Mouse (Mus musculus): ENCODE measurements around the gene Prdm11.

Gene Prdm11

DNA sequence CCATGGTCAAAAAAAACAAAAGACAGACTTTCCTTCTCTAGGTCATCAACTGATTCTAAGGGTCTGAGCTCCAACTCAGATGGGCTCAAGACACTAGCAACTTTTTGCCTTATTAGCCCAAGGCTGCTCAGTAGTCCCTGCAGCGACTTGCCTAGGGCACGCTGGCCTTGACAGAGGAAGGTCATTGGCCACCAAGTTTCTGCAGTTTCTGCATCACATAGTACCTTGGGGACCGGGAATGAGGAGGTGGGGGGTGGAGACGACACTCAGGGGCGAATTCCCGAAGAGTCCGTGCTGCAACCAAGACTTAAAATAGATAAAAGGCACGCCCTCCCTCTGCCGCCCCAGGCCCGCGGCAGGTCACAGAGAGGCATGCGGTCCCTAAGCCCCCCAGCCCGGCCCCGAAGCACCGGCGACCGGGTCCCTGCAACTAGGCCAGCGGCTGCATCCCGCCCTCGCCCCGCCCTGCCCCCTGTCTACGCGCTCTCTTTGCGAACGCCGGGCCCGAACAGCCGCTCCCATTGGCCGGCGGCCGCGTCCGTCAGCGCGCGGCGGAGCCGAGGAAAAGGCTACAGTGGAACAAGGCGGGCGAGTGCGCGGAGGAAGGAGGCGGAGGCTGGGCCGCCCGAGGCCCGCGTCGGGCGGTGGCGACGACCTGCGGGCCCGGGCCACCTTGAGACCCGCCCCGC is 694 bp downstream of the Prdm11 start:
- DNase-seq, result peak; percentile 97

DNA sequence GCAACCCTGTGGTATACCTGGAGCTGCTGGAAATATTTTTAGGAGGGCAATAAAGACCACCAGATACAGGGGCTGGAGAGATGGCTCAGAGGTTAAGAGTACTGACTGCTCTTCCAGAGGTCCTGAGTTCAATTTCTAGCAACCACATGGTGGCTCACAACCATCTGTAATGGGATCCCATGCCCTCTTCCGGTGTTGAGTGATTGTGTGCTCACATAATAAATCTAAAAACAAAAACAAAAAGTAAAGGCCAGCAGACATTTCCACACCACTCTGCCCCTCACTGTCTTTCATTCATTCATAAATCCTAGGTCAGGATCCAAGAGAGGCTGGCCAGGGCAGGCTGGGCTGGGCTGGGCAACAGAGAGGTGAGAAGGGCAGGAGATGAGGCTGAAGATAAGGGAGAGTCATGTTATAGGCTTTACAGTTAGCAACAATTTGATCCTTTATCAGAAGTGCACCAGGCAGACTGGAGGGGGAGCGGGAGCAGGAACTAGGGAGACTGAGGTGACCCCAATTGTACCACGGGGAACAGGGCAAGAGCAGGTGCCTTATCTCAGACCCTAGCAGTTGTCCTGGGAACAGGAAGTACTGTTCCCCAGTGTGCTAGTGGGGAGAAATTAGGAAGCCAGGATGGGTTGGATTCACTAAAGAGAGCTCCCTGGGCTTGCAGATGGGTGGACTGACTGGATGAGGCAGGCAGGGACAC is 2.4 kb downstream of the Prdm11 start:
- DNase-seq, result no peak

DNA sequence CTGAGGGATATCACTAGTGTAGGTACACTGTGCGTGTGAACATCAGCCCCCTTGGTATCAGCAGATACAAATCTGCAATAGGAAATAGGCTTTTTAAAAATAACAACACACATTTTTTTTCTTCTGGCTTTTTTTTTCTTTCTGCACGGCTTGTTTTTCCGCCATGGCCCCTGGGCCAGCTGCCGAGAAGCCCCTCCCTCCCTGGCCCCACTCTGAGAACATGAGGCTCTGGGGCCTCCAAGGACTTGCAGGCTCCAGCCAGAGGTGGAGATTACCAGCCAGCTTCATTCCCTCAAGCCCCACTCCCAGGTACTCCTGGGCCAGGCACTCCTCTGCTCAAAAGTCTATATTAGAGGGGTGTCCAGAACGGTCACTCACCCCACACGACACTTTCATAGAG is 4.5 kb downstream of the Prdm11 start:
- DNase-seq, result no peak

DNA sequence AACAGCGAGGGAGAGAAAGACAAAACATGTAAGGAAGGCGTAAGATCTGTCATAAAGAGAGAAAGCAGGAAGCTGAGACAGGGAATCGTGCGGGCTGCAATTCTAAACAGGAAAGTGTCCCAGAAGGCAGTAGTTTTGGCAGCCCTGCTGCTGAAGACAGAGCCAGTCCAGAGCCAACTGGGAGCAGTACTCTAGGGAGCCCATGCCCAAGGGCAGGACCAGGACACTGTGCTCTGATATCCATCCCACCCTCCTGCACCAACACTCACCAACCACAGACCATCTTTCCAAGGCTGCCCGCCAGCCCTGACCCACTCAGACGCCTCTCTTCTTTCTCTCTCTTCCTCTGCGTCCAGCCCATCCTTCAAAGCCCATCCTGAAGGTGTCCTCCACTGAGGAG is 5.1 kb downstream of the Prdm11 start:
- no peak for DNase-seq

- no peak for DNase-seq
Measured at GRCm38 (mm10) chr2:93039706-93040105, 6.3 kb downstream of the Prdm11 start.

GRCm38 (mm10) chr2:93039043-93039442 is 6.9 kb downstream of the Prdm11 start:
- DNase-seq, result no peak

DNA sequence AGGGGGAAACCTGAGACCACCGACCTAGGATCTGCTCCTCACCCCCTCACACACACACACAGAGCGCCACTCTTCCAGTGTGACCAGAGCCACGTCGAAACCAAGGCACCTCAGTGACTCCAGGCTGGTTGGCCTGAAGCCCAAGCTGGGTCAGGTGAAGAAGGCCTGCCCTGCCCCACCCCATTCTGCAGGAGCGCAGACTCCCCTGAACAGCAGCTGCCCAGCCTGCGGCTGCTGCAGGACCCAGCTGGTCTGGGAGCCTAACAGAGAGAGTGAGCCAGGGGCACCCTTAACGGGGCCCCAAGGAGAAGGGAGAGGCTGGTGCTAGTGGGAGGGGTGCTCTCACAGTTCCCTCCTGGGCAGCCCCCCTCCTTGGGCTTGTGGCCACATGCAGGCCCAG is 10.3 kb downstream of the Prdm11 start:
- peak; percentile 47 for DNase-seq

DNA sequence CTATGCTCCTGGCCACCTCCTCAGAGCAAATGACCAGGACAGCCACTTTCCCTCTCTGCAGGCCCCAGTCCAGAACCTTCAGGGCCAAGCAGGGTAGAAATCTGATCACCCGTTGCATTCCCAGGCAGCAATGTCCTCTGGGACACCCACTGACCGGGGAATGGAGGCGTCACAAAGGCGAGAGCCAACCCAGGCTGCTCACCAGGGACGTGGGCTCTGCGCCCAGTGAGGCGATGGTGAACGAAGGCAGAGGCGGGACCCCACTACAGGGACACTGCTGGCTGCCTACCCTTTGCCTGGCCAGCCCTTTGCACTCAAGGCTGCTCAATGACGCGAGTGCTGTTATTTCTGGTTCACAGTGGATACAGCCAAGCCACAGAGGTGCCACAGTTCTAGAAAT is 13.3 kb downstream of the Prdm11 start:
- no peak for DNase-seq

- DNase-seq, result peak; percentile 69
Measured at GRCm38 (mm10) chr2:93032049-93032448, 13.9 kb downstream of the Prdm11 start.

DNA sequence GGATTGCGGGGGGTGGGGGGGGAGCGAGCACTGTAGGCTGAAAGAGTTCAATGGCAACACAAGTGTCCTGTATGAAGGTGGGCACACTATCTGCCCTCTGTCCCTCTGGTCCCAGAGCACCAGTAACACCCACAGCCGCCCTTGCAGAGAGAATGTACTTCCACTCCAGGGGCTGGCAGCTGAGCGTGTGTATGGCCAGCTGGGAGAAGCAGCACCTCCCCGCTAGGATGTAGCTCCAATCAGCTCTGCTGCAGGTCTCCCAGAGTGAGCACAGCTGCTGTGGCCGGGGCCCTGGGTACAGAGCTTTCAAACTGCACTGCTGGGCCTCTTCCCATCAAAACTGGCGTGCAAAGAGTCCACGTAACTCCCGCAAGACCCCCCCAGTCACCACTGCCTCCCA is 14.9 kb downstream of the Prdm11 start:
- DNase-seq, result peak; percentile 67

DNA sequence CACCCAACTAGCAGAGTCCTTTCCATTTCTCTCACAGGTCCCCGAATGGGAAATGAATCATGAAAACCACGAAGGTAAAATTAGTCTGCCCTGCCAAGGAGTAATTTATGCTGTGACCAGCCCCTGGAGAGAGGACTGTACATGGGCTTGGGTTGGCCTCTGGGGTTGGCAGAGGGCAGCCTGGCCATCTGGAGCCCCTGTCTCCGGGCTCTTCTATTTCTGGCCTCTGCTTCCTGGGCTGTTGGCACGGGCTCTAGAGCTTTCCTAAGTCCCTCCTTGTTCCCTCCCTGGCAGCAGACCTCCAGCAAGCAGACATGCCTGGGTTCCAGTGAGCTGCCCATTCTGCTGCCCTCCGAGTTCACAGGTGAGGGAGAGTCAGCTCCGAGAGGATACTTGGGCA is 15.9 kb downstream of the Prdm11 start:
- DNase-seq, result no peak

- peak; percentile 37 for DNase-seq
Measured at GRCm38 (mm10) chr2:93029267-93030060, 16.5 kb downstream of the Prdm11 start.

GRCm38 (mm10) chr2:93028865-93029264 is 17.1 kb downstream of the Prdm11 start:
- no peak for DNase-seq

DNA sequence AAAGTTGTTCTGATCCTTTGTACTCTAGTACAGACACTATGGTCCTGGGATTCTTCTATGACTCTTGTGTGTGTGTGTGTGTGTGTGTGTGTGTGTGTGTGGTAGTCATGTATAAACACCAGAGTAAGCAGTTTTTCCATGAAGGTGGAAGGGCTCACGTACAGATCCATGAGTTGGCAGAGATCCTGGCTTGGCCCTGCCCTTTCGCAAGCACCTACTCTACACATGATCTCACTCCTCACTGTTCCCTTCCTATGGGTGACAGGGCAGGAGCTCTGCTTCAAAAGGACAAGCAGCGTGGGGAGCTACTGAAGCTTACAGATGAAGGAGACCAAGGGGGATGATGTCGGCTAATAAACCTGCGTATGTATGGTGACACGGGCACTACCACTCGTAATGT is 18.3 kb downstream of the Prdm11 start:
- DNase-seq, result no peak

DNA sequence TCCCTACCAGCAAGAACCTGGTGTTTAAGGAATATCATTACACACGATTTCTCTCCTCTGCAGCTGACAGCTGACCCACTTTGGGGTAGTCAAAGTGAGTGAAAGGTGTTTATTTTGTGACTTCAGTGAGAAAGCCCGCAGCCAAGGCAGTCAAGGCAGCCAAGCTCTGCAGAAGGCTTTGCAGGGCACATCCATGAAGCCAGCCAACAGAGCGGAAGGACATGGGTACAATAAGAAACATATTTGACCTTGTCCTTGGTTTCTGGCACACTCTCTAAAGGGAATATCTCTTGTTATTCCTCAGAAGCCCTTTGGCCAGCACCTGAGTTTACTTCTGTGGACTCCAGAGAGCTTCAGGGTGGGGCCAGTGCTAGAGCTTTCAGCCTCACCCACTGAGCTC is 21.5 kb downstream of the Prdm11 start:
- DNase-seq, result no peak

DNA sequence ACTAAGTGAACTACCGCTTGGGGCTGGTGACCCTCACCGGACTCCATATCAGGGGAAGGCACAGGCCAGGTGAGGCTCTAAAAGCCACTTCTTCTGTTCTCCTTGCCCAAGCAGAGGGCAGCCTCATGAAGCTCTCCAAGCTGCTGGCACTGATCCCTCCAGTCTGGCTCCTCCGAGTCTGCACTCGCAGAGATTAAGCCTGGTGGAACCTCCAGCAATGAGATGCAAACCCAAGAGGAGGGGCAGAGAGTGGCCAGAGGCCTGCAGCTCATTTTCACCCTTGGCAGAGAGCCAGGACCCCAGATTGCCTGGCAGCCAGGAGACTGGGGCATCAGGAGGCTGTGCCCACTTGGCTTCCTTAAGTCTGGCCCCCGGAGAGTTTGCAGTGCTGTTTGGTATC is 27.1 kb downstream of the Prdm11 start:
- DNase-seq, result peak; percentile 92

- DNase-seq, result no peak
Measured at GRCm38 (mm10) chr2:93017151-93017550, 28.8 kb downstream of the Prdm11 start.

DNA sequence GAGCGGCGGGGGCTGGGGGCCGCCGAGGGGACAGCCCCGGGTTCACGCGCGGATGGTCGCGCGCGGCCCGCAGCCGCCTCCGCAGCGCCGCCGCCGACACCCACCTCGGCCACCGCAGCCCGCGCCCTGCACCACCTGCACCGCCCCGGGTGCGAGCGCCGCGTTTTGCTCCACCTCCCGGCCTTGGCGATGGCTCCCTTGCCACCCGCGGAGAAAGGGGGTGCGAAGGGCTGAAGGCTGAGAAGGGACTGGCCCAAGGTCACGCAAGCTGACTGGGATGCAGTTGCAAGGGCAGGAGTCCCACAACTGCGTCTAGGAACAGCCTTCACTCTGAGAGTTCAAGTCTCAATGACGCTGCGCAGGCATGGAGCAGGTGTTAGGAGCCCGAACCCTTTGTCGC is 30.9 kb downstream of the Prdm11 start:
- DNase-seq, result peak; percentile 62

GRCm38 (mm10) chr2:93014093-93014937 is 31.7 kb downstream of the Prdm11 start:
- peak; percentile 76 for DNase-seq

- no peak for DNase-seq
Measured at GRCm38 (mm10) chr2:93013415-93014092, 32.4 kb downstream of the Prdm11 start.

- DNase-seq, result no peak
Measured at GRCm38 (mm10) chr2:93012976-93013375, 33.0 kb downstream of the Prdm11 start.

- DNase-seq, result no peak
Measured at GRCm38 (mm10) chr2:93011933-93012332, 34.0 kb downstream of the Prdm11 start.
